Mouse (Mus musculus): ENCODE data around the gene Nav2. TPM values are rescaled to one million over a fixed set of nuclear protein-coding genes. Genes with fewer than 3 reads are reported as not detected.

The Nav2 gene
- total RNA-seq, 2 experiments from 2014 or later = 94.6 to 122 TPM

DNA sequence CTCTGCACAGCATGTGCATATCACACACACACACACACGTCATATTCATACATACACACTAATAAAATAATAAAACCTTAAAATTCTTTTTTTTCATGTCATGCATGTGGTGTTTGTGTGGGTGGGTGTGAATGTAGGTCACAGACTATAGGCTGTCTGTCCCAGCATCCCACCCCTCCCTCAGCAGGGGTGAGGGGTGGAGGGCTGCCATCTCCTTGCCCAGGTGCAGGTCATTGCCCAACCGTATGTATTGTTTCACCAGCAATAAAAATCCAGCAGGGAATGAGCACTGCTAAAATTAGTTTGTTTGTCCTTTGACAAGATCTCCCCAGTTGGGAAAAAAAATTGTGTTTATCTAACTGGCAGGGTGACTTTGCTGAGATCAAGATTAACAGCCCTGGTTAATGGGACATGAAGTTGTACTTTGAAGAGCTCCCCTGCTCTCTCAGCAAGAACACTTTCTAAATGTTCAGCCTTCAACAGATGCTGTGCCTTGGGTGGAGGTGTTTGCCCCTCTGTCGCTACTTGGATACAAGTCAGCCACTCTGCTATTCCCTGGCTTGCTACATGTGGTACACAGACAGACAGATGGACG, 580.1 kb downstream of the Nav2 start:
- intact Hi-C loops (cut with DNase I) = no loop called here
- DNase-seq (ENCODE audit: low spot score in 2 of 2) = no peak

DNA sequence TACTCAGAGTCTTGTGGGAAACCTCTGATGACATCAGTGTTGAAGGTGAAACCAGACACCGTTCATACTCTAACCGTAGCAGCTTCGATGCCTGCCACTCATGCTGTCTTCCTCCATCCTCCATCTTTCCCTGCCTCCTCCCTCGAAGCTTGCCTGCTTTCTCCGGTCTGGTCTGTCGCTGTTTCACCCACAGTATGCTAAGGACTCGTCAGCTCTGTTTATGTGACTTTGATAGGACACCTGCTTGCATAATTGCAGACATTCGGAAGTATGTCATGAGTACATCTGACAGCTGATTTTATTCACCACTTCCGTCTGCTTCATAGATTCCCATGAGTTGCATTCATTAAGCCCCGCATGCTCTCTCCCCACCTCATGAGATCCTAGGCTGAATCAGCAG, 582.3 kb downstream of the Nav2 start:
- peak in 1 of 2 experiments; percentile 44 for DNase-seq (ENCODE audit: low spot score in 2 of 2)
- intact Hi-C loops (cut with DNase I) = no loop called here

- no peak for DNase-seq (ENCODE audit: low spot score in 2 of 2)
- intact Hi-C loops (cut with DNase I) = no loop called here
Observed at GRCm38 (mm10) chr7:49492622-49493021, 584.1 kb downstream of the Nav2 start.

DNA sequence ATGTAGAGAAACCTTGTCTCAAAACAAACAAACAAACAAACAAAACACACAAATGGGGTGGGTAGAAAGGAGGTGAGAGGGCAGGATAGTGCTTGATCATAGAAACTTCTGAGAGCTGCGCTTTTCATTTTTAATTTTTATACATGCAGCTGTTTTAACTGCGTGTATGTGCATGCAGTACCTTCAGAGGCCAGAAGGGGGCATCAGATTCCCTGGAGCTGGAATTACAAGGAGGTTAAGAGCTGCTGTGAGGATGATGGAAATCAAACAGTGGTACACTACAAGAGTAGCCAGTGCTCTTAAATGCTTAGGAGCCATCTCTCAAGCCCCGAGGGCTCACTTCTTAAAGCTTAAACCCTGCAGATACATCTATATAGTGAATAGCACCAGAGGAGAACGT, 584.7 kb downstream of the Nav2 start:
- DNase-seq (ENCODE audit: low spot score in 2 of 2) = no peak
- intact Hi-C loops (cut with DNase I) = no loop called here

DNA sequence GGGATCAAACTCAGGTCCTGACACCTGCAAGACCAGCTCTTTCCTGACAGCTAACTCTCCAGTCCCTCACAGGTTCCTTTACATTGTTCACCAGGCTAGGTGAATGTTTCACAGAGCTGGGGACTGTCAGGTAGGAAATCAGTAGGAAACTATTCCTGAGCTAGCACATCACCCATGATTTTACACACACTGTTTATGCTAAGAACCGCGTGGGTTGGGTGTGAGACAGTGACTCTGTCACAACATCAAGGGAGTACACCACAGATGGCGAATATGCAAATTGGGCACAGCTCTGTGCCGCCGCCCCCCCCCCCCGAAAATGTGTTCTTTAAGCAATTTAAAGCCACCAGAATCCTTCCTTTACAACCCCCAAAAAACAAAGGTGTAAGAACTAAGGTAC, 586.1 kb downstream of the Nav2 start:
- intact Hi-C loops (cut with DNase I) = loop anchor here (1.0 to 5.0 kb wide), 2 partner anchors 12 to 73 kb away; no protein-coding TSS in a partner anchor
- DNase-seq (ENCODE audit: low spot score in 2 of 2) = peak; percentile 68 to 75

- DNase-seq (ENCODE audit: low spot score in 2 of 2) = no peak
- intact Hi-C loops (cut with DNase I) = loop anchor here (5.0 kb wide), 1 partner anchor 71 kb away; no protein-coding TSS in a partner anchor
Observed at GRCm38 (mm10) chr7:49496111-49496510, 587.6 kb downstream of the Nav2 start.

DNA sequence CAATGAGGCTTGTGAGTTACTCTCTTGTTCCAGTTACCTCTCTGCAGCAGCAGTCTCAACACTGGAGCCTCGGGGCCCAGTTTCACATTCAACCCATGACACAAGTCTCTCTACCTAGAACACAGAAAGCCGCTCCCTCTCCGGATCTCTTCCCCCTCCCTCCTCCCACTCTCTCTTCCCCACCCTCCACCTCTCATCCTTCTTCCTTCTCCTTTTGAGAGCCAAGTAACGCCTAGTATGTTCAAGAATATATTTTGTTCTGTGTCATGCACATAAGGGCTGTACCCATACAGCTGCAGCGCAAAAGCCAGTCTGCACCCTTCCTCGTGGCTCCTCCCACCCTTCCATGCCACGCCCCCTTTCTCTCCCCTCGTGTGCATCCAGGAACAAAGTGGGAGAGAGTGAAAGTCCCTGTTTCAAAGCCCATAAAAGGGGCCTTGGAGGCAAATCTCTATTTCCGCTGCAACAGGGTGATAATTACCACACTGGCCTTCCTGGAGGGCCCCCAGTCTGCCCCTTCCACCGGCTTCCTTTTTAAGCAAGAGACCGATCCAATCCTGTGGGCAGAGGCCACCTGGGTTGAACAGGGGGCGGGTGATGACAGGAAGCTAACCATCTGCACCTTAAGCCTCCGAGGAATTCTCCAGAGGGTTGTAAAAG, 588.4 kb downstream of the Nav2 start:
- DNase-seq (ENCODE audit: low spot score in 2 of 2) = no peak
- intact Hi-C loops (cut with DNase I) = loop anchor here (5.0 kb wide), 1 partner anchor 70 kb away; no protein-coding TSS in a partner anchor

- no peak for DNase-seq (ENCODE audit: low spot score in 2 of 2)
Observed at GRCm38 (mm10) chr7:49497426-49497892, 588.9 kb downstream of the Nav2 start.

GRCm38 (mm10) chr7:49499598-49499997, 591.1 kb downstream of the Nav2 start:
- no peak for DNase-seq (ENCODE audit: low spot score in 2 of 2)
- intact Hi-C loops (cut with DNase I) = loop anchor here (5.0 kb wide), 1 partner anchor 68 kb away; no protein-coding TSS in a partner anchor

More at GRCm38 (mm10) chr7:49497426-49497892, 588.9 kb downstream of the Nav2 start:
- intact Hi-C loops (cut with DNase I) = loop anchor here (5.0 kb wide), 1 partner anchor 70 kb away; no protein-coding TSS in a partner anchor

GRCm38 (mm10) chr7:49500916-49501315, 592.4 kb downstream of the Nav2 start:
- DNase-seq (ENCODE audit: low spot score in 2 of 2) = no peak
- intact Hi-C loops (cut with DNase I) = no loop called here

DNA sequence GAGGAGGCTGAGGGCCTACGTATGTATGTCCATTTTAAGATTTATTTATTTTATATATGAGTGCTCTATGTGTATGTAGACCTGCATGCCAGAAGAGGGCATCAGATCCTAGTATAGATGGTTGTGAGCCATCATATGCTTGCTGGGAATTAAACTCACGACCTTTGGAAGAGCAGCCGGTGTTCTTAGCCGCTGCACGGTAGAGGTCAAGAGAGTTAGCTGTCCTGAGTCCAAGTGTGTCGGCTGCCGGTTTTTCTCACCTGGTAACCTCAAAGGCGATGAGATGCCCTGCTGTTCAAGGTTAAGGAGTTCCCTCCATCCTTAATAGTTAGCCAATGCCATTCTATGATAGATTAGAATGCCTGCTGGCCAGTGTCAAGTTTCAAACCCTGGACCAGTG, 594.9 kb downstream of the Nav2 start:
- no peak for DNase-seq (ENCODE audit: low spot score in 2 of 2)
- intact Hi-C loops (cut with DNase I) = no loop called here

DNA sequence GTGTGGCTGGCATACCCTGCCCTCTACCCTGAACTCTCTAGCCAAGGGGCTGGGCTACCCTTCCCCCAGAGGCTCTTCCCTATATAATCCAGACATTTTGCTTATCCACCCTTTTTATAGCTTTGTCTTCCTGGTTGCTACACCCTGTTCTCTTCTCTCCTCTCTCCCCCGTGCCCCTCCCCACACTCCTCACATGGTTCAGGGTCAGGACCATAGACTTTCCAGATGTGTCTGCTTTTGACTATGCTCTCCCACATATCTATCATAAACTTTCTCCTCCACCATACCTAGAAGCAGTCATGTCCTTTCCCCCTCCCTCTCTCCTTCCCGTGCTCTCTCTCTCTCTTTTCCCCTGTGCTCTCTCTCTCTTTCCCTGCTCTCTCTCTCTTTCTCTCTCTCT, 595.4 kb downstream of the Nav2 start:
- DNase-seq (ENCODE audit: low spot score in 2 of 2) = no peak
- intact Hi-C loops (cut with DNase I) = no loop called here

GRCm38 (mm10) chr7:49504297-49504696, 595.8 kb downstream of the Nav2 start:
- DNase-seq (ENCODE audit: low spot score in 2 of 2) = no peak
- intact Hi-C loops (cut with DNase I) = no loop called here

GRCm38 (mm10) chr7:49505024-49505423, 596.5 kb downstream of the Nav2 start:
- intact Hi-C loops (cut with DNase I) = no loop called here
- no peak for DNase-seq (ENCODE audit: low spot score in 2 of 2)

DNA sequence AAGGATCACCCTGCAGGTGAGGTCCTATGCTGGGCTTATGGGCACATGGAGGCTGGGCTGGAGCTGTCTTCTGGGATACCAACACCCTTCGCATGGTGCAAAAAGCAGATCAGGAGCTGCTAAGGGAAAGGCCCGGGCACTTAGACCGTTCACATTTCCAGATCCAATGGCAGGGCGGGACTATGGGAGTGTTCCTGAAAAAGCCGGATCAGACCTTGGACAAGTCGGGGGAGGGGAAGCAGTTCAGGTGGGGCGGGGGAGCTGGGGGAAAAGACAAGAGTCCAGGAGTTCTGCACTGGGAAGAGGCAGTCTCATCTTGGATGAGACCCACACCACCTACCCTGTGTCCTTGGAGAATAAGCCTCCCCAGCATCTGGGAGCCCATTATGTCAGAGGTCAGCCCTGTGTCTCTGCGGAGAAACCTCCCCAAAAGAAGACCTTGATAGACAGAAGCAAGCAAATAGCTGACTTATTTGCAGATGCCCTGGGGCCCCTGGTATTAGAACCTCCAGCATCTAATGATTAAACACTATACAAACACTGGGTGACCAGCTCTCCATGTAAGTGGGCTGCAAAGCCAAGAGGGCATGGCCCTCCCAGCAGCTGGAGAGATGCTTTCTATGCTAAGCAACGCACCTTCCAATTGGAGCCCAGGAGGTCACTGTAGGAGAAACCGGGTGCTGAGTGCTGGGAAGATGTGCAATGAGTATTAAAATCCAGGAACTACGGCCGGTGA, 597.7 kb downstream of the Nav2 start:
- intact Hi-C loops (cut with DNase I) = no loop called here
- no peak for DNase-seq (ENCODE audit: low spot score in 2 of 2)

DNA sequence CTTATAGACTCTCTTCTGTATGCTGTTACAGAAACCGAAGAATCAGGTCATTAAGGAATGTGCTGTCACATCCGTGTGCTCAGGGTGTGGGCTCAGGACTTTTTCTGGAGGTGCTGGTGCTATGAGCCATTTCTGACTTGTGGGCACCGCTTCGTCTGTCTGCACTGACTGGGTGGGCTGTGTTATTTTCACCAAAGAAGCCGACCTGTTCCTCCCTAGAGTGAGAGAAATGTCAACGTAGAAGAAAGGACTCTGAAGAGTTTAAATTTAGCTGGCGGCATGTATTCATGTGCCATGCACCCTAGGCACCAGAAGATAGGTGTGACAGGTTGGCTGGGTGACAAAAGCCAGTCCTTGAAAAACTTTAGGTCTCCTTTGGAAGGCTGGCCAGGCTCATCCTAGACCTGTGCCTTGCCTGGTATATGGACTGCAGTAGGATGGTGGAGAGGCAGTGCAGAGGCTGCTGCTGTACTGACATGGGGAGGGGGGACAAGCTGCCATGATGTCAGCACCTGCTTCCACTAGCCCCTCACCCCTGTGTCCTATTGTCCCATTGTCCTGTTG, 599.5 kb downstream of the Nav2 start:
- no peak for DNase-seq (ENCODE audit: low spot score in 2 of 2)
- intact Hi-C loops (cut with DNase I) = no loop called here

GRCm38 (mm10) chr7:49511820-49512453, 603.4 kb downstream of the Nav2 start:
- DNase-seq (ENCODE audit: low spot score in 2 of 2) = no peak
- intact Hi-C loops (cut with DNase I) = no loop called here

GRCm38 (mm10) chr7:49513763-49514437, 605.4 kb downstream of the Nav2 start:
- DNase-seq (ENCODE audit: low spot score in 2 of 2) = no peak
- intact Hi-C loops (cut with DNase I) = no loop called here

GRCm38 (mm10) chr7:49515012-49515411, 606.5 kb downstream of the Nav2 start:
- intact Hi-C loops (cut with DNase I) = no loop called here
- DNase-seq (ENCODE audit: low spot score in 2 of 2) = no peak

Data from left cerebral cortex, postnatal 14 days (tissue).